Mouse (Mus musculus) adrenal gland, postnatal 10 days (tissue): ENCODE measurements around the gene Clcn3. TPM values are rescaled to one million over a fixed set of nuclear protein-coding genes. Genes with fewer than 3 reads are reported as not detected.

ENCODE experiments used
- DNase-seq: peaks from one replicate; pipeline ENCODE4 v3.0.0; 2021; ENCODE audit warnings: mixed read lengths
- total RNA-seq, 2 experiments: library from RNA; stranded (reverse); gene quantifications; 2 replicates each; pipeline ENCODE4 v1.2.3; 2021

Gene Clcn3
- total RNA-seq, 2 experiments from 2014 or later, result 32.3 to 38.1 TPM

GRCm38 (mm10) chr8:60869761-60870160 is 113.3 kb downstream of the Clcn3 start:
- DNase-seq, result no peak

GRCm38 (mm10) chr8:60868236-60868965 is 114.7 kb downstream of the Clcn3 start:
- DNase-seq, result no peak

GRCm38 (mm10) chr8:60867468-60868115 is 115.5 kb downstream of the Clcn3 start:
- no peak for DNase-seq

- DNase-seq, result peak; percentile 77
These were observed 117.5 kb downstream of the Clcn3 start for GRCm38 (mm10) chr8:60865504-60866114.

- no peak for DNase-seq
These were observed 118.2 kb downstream of the Clcn3 start for GRCm38 (mm10) chr8:60864875-60865274.

- DNase-seq, result no peak
These were observed 121.3 kb downstream of the Clcn3 start for GRCm38 (mm10) chr8:60861783-60862182.

- no peak for DNase-seq
These were observed 122.4 kb downstream of the Clcn3 start for GRCm38 (mm10) chr8:60860749-60861148.

Other genes starting within 250 kb of the Clcn3 start
- gene Hpf1, start 92.9 kb downstream of the Clcn3 start, total RNA-seq, result 10 to 100 TPM; 24.0 to 29.2 TPM
- 10 to 100 TPM; 11.5 to 19.5 TPM for gene Nek1, start 9.9 kb upstream of the Clcn3 start, total RNA-seq
- 10 to 100 TPM; 10.1 to 10.4 TPM for gene Sh3rf1, start 240.6 kb upstream of the Clcn3 start, total RNA-seq